Mouse (Mus musculus) spleen, embryonic (tissue): ENCODE measurements around the gene Apba1.

ENCODE experiments used
- CTCF ChIA-PET: fragments of 350-600 bp; sonication (Branson Sonifier 250); formaldehyde crosslinking; loops from one replicate; lab custom pipeline; 2022; lab: Charles Lee

Gene Apba1

GRCm38 (mm10) chr19:23924791-23925190 lies 166.1 kb downstream of the Apba1 start:
- CTCF ChIA-PET, result no interaction called here

GRCm38 (mm10) chr19:23925541-23925940 lies 166.9 kb downstream of the Apba1 start:
- CTCF ChIA-PET, result no interaction called here

GRCm38 (mm10) chr19:23930826-23931225 lies 172.1 kb downstream of the Apba1 start:
- CTCF ChIA-PET, result no interaction called here

GRCm38 (mm10) chr19:23941422-23941949 lies 182.8 kb downstream of the Apba1 start:
- CTCF ChIA-PET, result no interaction called here

- CTCF ChIA-PET, result no interaction called here
These were observed 184.2 kb downstream of the Apba1 start for GRCm38 (mm10) chr19:23942886-23943285.

- CTCF ChIA-PET, result no interaction called here
These were observed 187.5 kb downstream of the Apba1 start for GRCm38 (mm10) chr19:23946026-23946685.

GRCm38 (mm10) chr19:23946751-23947150 lies 188.1 kb downstream of the Apba1 start:
- CTCF ChIA-PET, result no interaction called here

- CTCF ChIA-PET, result no interaction called here
These were observed 189.2 kb downstream of the Apba1 start for GRCm38 (mm10) chr19:23947871-23948270.

GRCm38 (mm10) chr19:23948301-23949000 lies 189.8 kb downstream of the Apba1 start:
- CTCF ChIA-PET, result no interaction called here

GRCm38 (mm10) chr19:23955461-23955860 lies 196.8 kb downstream of the Apba1 start:
- CTCF ChIA-PET, result no interaction called here

- CTCF ChIA-PET, result no interaction called here
These were observed 197.8 kb downstream of the Apba1 start for GRCm38 (mm10) chr19:23956299-23956975.

GRCm38 (mm10) chr19:23957563-23957962 lies 198.9 kb downstream of the Apba1 start:
- CTCF ChIA-PET, result no interaction called here

- CTCF ChIA-PET, result no interaction called here
These were observed 200.2 kb downstream of the Apba1 start for GRCm38 (mm10) chr19:23958925-23959324.

- CTCF ChIA-PET, result interaction anchor here (0.7 kb wide), 1 partner anchor 91 kb away, joined by 3 read pairs; no protein-coding TSS in a partner anchor
These were observed 201.2 kb downstream of the Apba1 start for GRCm38 (mm10) chr19:23959870-23960269.

- CTCF ChIA-PET, result interaction anchor here (0.7 kb wide), 1 partner anchor 91 kb away, joined by 3 read pairs; no protein-coding TSS in a partner anchor
These were observed 201.6 kb downstream of the Apba1 start for GRCm38 (mm10) chr19:23960275-23960674.

GRCm38 (mm10) chr19:23960831-23961447 lies 202.3 kb downstream of the Apba1 start:
- CTCF ChIA-PET, result no interaction called here

- CTCF ChIA-PET, result no interaction called here
These were observed 202.8 kb downstream of the Apba1 start for GRCm38 (mm10) chr19:23961516-23961915.

GRCm38 (mm10) chr19:23964401-23964910 lies 205.8 kb downstream of the Apba1 start:
- CTCF ChIA-PET, result no interaction called here

GRCm38 (mm10) chr19:23966376-23966775 lies 207.7 kb downstream of the Apba1 start:
- CTCF ChIA-PET, result no interaction called here

- CTCF ChIA-PET, result no interaction called here
These were observed 208.5 kb downstream of the Apba1 start for GRCm38 (mm10) chr19:23967156-23967555.

GRCm38 (mm10) chr19:23968125-23968861 lies 209.6 kb downstream of the Apba1 start:
- CTCF ChIA-PET, result no interaction called here
